Mouse (Mus musculus) neural tube, embryonic 14.5 days (tissue): ENCODE measurements at regions not wholly inside any gene's neighbourhood (a gene's known extent, or its start where the extent isn't known, plus 50 kb on each side); places are given as distances from the start of the nearest gene placed in this dataset.
A peak's percentile ranks its signal among the peaks of the same experiment; 100 is the strongest.

Experiments used
- ATAC-seq: fragments of 200-750 bp; cut with Nextera tagmentation; 2 replicates; pipeline ENCODE4 v1.8.0; 2017; ENCODE audit warnings: low read depth, mild to moderate bottlenecking, moderate TSS enrichment, moderate library complexity
- H3K27ac ChIP-seq: fragments of 300-500 bp; sonication (generic); 2 replicates; pipeline ENCODE4 v1.5.1; 2014; ENCODE audit warnings: low read depth, mild to moderate bottlenecking, control low read depth, low read length, moderate library complexity, mixed read lengths
- H3K27me3 ChIP-seq: fragments of 300-500 bp; sonication (generic); 2 replicates; pipeline ENCODE4 v1.6.1; 2014; ENCODE audit warnings: low read length; ENCODE audit not compliant: control insufficient read depth, insufficient read depth
- H3K36me3 ChIP-seq: fragments of 300-500 bp; sonication (generic); 2 replicates; pipeline ENCODE4 v1.6.1; 2014; ENCODE audit warnings: low read length, mixed read lengths; ENCODE audit not compliant: control insufficient read depth, insufficient read depth
- H3K4me1 ChIP-seq: fragments of 300-500 bp; sonication (generic); 2 replicates; pipeline ENCODE4 v1.6.1; 2014; ENCODE audit warnings: low read length; ENCODE audit not compliant: control insufficient read depth, insufficient read depth
- H3K4me2 ChIP-seq: fragments of 300-500 bp; sonication (generic); 2 replicates; pipeline ENCODE4 v1.6.1; 2014; ENCODE audit warnings: mild to moderate bottlenecking, low read depth, low read length, control low read depth
- H3K4me3 ChIP-seq: fragments of 300-500 bp; sonication (generic); 2 replicates; pipeline ENCODE4 v1.5.1; 2014; ENCODE audit warnings: low read depth, low read length, control low read depth, mixed read lengths
- H3K9ac ChIP-seq: fragments of 300-500 bp; sonication (generic); replicated peaks from 2 replicates; pipeline ENCODE4 v1.6.1; 2014; ENCODE audit warnings: low read depth, mild to moderate bottlenecking, control low read depth, low read length, mixed read lengths
- H3K9me3 ChIP-seq: fragments of 300-500 bp; sonication (generic); 2 replicates; pipeline ENCODE4 v1.6.1; 2016; ENCODE audit warnings: low read length; ENCODE audit not compliant: control insufficient read depth
- WGBS: fragments of 180-500 bp; shearing (Covaris S2); extraction: QIAGEN DNeasy Blood & Tissue Kit; methylation state at CpG from one replicate; pipeline ENCODE4 v1.1.7; 2014; 5-methylcytosine and 5-hydroxymethylcytosine counted together

DNA sequence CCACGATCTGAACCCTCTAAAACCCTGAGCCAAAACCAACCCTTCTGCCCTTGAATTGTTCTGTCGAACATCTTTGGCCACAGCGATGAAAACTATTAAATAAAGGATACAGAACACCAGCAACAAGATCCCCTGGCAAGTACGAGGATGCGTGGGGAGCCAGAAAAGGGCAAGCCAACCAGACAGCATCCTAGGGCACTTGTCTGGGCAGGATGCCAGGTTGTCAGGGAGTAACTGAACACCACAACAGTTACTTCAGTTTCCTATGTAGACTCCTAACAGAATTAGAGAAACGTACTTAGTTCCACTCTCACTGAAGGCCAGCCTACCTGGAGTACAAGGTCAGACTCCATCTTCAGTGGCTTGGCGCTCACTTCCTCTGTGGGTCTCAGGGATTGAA is 138.4 kb upstream of the Med14 start:
- no peak overlapping the region for H3K4me3 ChIP-seq
- H3K4me1 ChIP-seq, result no peaks in the 10 kb centered on the region
- no peaks in the 10 kb centered on the region for H3K9me3 ChIP-seq
- H3K4me2 ChIP-seq, result no peak overlapping the region
- ATAC-seq, result no peak
- H3K27ac ChIP-seq, result no peak overlapping the region
- no peaks in the 10 kb centered on the region for H3K27me3 ChIP-seq
- 85% methylated on average over 7 of the region's 7 CpGs for WGBS
- no peaks in the 10 kb centered on the region for H3K36me3 ChIP-seq
- no peak overlapping the region for H3K9ac ChIP-seq

DNA sequence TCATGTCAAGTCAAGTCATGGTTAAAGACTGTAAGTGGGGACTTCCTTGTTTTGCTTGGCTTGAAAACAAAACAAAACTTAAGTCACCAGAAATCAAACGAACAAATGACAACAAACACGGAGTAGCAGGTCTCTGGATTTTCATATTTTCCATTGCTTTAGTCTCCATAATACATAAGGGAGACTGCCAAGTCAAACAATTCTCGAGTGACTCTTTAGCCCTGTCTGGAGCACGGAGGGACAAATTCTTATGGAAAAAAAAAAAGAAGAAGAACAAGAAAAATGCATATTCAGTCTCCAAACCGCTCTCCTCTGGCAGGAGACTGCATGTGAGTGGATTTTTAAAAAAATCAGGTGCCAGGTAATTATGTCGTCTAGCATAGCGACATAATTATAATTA is 129.6 kb upstream of the Med14 start:
- no peak overlapping the region for H3K27ac ChIP-seq
- H3K4me3 ChIP-seq, result no peak overlapping the region
- WGBS, result 69% methylated on average over 7 of the region's 7 CpGs
- H3K36me3 ChIP-seq, result no peaks in the 10 kb centered on the region
- H3K4me2 ChIP-seq, result no peak overlapping the region
- H3K4me1 ChIP-seq, result no peaks in the 10 kb centered on the region
- no peak for ATAC-seq
- no peaks in the 10 kb centered on the region for H3K27me3 ChIP-seq
- H3K9ac ChIP-seq, result no peak overlapping the region
- H3K9me3 ChIP-seq, result no peaks in the 10 kb centered on the region

DNA sequence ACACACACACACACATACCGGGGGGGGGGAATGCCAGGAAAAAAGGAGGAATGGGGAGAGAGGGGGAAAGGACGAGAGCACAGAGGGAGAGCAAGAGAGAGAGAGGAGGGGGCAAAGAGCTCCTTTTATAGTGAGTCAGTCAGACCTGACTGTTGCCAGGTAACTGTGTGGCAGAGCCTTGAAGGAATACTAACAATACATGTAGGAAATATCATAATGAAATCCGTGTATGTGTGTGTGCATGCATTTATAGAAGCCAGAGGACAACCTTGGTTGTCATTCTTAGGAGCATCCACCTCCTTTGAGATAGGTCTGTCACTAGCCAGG is 127.6 kb upstream of the Med14 start:
- 45% methylated on average over 3 of the region's 3 CpGs for WGBS
- H3K4me1 ChIP-seq, result no peaks in the 10 kb centered on the region
- no peaks in the 10 kb centered on the region for H3K27me3 ChIP-seq
- no peaks in the 10 kb centered on the region for H3K9me3 ChIP-seq
- H3K27ac ChIP-seq, result peak overlapping the region; percentile 75
- no peak overlapping the region; the same call in 1 of the 2 replicates for H3K4me2 ChIP-seq
- no peak overlapping the region for H3K9ac ChIP-seq
- H3K4me3 ChIP-seq, result no peak overlapping the region
- no peaks in the 10 kb centered on the region for H3K36me3 ChIP-seq
- peak; percentile 78 for ATAC-seq

DNA sequence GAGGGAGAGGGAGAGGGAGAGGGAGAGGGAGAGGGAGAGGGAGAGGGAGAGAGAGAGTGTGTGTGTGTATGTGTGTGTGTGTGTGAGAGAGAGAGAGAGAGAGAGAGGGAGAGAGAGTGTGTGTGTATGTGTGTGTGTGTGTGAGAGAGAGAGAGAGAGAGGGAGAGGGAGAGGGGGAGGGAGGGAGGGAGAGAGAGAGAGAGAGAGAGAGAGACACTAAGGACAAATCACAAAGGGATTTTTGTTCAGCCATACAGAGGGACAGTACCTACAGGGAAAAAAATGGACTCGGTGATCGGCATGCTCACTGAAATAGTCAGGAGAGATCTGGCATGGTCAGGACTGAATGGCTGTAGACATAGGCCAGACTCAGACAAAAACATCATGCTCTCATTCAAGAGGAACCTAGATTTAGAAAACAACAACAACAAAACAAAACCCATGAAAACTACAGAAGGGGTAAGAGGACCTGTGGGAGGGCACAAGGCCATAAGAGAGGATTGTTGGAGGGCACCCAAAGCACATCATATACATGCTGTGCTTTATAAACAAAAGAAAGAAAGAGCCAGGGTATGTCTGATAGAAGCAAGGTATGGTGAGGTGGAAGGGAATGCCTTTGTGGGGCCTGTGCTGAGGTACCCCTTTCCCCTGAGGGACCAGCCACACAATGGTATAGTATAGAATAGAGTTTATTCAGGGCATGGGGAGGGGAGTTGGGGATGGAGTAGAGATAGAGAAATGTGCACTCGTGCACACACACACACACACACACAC is 127.0 kb upstream of the Med14 start:
- no peak overlapping the region for H3K9ac ChIP-seq
- 48% methylated on average over 3 of the region's 3 CpGs for WGBS
- peak overlapping the region; percentile 75 for H3K27ac ChIP-seq
- H3K27me3 ChIP-seq, result no peaks in the 10 kb centered on the region
- H3K9me3 ChIP-seq, result no peaks in the 10 kb centered on the region
- peak overlapping the region; percentile 35 for H3K4me2 ChIP-seq
- H3K4me1 ChIP-seq, result no peaks in the 10 kb centered on the region
- ATAC-seq, result peak; percentile 69
- H3K4me3 ChIP-seq, result no peak overlapping the region
- H3K36me3 ChIP-seq, result no peaks in the 10 kb centered on the region

DNA sequence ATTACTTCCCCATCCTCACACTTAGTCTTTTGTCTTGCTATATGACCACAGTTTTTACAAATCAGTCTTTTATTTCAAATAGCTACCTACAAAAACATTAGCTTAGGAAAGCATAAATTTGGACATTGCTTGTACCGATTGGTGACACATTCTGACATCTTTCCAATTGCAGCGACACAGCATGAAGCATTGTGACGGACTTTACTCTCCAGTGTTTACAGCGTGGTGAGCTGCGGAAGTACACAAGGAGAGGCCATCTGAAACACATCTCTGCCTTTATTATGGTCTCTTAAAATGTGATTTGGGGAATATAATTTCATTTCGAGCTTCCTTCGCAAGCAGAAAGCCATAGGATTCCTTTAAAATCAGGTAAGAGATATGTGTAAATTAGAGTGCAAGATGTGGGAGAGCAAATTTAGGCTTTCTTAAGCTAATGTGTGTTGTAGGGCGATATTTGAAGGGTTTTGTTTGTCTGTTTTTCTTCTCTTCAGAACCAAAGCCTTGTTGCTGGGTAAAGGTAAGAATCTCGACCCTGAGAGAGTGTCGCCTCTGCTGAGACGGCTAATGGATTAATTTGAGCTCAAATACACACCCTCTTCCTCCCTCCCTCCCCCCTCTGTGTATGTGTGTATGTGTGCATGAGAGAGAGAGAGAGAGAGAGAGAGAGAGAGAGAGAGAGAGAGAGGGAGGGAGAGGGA is 126.3 kb upstream of the Med14 start:
- no peak overlapping the region for H3K9ac ChIP-seq
- no peaks in the 10 kb centered on the region for H3K36me3 ChIP-seq
- ATAC-seq, result peak; percentile 64; the same call in 1 of the 2 replicates
- H3K4me3 ChIP-seq, result no peak overlapping the region
- peak overlapping the region; percentile 64 for H3K27ac ChIP-seq
- WGBS, result 35% methylated on average over 11 of the region's 11 CpGs
- no peaks in the 10 kb centered on the region for H3K27me3 ChIP-seq
- H3K4me1 ChIP-seq, result no peaks in the 10 kb centered on the region
- peak overlapping the region; percentile 20; the same call in 1 of the 2 replicates for H3K4me2 ChIP-seq
- no peaks in the 10 kb centered on the region for H3K9me3 ChIP-seq

DNA sequence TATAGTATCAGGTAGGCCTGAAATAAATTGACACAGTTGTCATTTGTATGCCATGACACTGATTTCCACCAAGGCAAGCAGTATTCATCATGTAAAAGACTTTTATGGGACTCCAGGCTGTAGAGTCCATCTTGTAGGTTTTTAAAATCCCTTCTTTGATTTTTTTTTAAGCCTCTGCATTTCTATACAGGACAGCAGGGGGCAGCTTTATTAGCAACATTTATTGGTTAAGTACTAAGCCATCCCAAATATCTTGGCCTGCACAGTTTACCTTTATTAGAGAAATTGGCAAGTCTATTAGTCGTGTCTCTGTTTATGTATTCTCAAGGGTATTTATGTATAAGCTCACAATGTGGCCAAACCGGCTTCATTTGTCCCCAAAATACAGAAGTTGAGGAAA is 125.6 kb upstream of the Med14 start:
- H3K4me2 ChIP-seq, result no peak overlapping the region
- ATAC-seq, result no peak
- WGBS, result 37% methylated on average over 2 of the region's 2 CpGs
- H3K4me1 ChIP-seq, result no peaks in the 10 kb centered on the region
- no peak overlapping the region; the same call in 1 of the 2 replicates for H3K27ac ChIP-seq
- H3K4me3 ChIP-seq, result no peak overlapping the region
- H3K9me3 ChIP-seq, result no peaks in the 10 kb centered on the region
- no peak overlapping the region for H3K9ac ChIP-seq
- no peaks in the 10 kb centered on the region for H3K27me3 ChIP-seq
- no peaks in the 10 kb centered on the region for H3K36me3 ChIP-seq

DNA sequence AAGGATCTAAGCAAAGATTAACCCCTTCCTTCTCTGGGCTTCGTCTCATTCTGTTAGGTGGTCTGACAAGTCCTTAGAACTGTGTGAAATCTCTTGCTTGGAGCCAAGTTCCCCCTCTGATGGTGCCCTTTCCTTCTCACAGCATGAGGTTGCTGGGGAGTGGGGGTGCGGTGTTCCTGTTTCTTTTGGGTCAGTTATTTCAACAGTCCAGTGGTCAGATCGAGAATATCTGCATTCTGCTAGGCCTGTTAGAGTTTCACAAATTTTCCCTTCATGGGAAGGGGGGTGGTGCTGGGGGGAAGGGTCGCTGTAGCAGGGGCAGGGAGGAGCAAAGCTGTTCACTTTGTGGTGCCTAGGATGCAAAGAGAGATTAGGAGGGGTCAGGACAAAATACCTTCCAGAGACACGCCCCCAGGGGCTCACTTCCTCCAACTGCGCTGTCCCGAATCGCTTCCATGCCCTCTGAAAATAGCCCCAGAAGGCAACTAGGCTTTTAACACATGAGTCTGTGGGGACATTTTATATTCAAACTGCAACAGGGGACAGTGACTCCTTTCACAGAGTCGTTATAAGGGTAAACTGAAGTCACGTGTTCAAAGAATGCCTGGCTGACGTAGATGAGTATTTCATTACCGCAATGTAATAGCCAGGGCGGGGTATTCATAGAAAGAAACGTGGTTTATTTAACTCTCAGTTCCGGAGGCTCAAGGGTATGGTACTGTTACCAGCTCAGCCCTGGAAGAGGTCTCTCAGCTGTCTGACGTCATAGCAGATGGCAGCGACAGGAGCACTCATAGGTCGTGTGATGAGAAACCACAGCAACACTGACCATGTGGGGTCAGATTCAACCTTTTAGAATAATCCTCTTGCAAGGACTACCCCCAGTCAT is 124.5 kb upstream of the Med14 start:
- Histone ChIP-seq H3K36me3 (no peaks in the 10 kb centered on the region), H3K27me3 (no peaks in the 10 kb centered on the region), H3K27ac (no peak overlapping the region), H3K4me3 (no peak overlapping the region), H3K4me2 (no peak overlapping the region), H3K9me3 (no peaks in the 10 kb centered on the region), H3K4me1 (no peaks in the 10 kb centered on the region), H3K9ac (no peak overlapping the region)
- no peak; the same call in 1 of the 2 replicates for ATAC-seq
- 25% methylated on average over 18 of the region's 18 CpGs for WGBS

DNA sequence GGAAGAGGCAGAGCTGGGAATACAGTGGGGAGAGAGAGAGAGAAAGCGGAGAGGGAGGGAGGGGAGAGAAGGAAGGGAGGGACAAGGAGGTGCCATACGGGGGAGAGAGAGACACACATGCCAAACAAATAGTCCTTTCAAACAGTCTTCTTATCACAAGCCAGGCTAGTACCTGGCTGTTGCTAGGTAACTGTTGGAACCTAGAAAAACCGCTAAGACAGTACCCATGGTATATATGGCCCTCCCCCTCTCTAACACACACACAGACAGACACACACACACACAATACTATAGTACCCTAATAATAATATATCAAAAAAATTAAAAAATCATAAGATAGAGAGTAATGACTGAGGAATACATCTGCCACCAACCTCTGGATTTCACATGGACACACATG is 117.4 kb upstream of the Med14 start:
- Histone ChIP-seq H3K27me3 (no peaks in the 10 kb centered on the region), H3K4me1 (no peaks in the 10 kb centered on the region), H3K36me3 (no peaks in the 10 kb centered on the region), H3K4me2 (no peak overlapping the region), H3K9me3 (no peaks in the 10 kb centered on the region), H3K4me3 (no peak overlapping the region), H3K9ac (no peak overlapping the region), H3K27ac (no peak overlapping the region)
- no peak for ATAC-seq
- 65% methylated on average over 3 of the region's 3 CpGs for WGBS

DNA sequence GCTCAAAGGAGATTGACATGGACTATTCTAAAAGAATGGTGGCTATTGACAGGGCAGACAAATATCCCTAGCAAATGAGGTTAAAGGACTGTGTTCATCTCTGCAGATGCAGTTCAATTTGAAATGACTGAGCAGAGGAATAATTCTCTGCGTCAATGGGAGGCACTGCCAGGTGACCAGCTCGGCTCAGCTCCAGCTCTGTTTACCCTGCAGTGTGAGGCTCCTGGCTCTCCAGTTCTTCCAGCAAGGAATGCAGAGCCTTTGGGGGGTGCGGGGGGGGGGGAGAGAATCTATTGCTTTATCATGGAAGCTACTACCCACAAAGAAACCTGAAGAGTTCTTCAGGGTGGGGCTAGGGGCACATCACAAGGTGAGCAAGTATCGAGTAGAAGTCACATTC is 115.6 kb upstream of the Med14 start:
- H3K27me3 ChIP-seq, result no peaks in the 10 kb centered on the region
- ATAC-seq, result no peak
- 39% methylated on average over 4 of the region's 4 CpGs for WGBS
- H3K9me3 ChIP-seq, result no peaks in the 10 kb centered on the region
- H3K36me3 ChIP-seq, result no peaks in the 10 kb centered on the region
- H3K4me2 ChIP-seq, result no peak overlapping the region
- no peak overlapping the region for H3K27ac ChIP-seq
- no peaks in the 10 kb centered on the region for H3K4me1 ChIP-seq
- H3K9ac ChIP-seq, result no peak overlapping the region
- no peak overlapping the region for H3K4me3 ChIP-seq
